Mouse (Mus musculus): Measurements from ENCODE around the gene Tmsb15b2. TPM values are rescaled to one million over a fixed set of nuclear protein-coding genes. Genes with fewer than 3 reads are reported as not detected.

Gene Tmsb15b2
- 14.8 and 21.4 TPM in 2 replicates for polyA plus RNA-seq (2015; fragmentation: Nextera tagmentation; extraction: Ambion mirVana)

GRCm38 (mm10) chrX:136975397-136975796 is at the start of gene Tmsb15b2:
TSS of gene Tmsb15b2 (minus strand) at chrX:136975497.

DNA sequence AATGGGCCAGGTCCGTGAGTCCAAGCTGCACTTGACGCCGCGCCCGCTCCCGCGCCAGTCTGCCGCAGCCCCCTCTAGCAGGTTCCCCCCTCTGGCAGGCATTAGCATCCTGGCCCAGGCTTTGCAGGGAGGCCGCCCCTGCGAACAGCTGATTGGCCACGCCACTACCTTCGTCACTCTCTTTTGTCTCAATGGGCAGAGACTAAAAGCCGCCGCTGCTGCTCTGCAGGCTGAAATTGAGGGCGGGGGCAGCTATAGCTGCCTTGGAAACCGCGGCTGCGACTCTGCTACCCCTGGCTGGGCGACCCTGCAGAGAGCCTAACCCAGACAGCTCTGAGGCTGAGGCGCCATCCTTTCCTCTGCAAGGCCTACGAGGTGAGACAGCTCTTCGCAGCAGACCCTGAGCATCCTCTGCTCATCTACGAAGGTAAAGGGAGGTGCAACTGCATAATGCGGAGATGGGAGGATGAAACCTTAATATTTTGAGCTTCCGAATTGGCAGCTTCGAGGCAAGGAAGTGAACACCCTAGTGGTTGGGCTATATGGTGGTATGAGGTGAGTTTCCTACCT is 17.8 kb upstream of the Tmsb15b2 start, which contains the start of gene Zcchc18:
Gene Zcchc18 (plus strand): TSS at position 178 of the 570 bp plus-strand sequence.

GRCm38 (mm10) chrX:136976424-136977084 is 1.3 kb upstream of the Tmsb15b2 start, which contains the start of the genes Tmsb15l and Tmsb15b1:
TSS of gene Tmsb15l (minus strand) at chrX:136976869.
TSS of gene Tmsb15b1 (minus strand) at chrX:136976874.

GRCm38 (mm10) chrX:136927031-136927430 is 48.3 kb downstream of the Tmsb15b2 start, which contains the start of gene H2bfm:
TSS of gene H2bfm (plus strand) at chrX:136927325.

Other genes with a start within 250 kb of the Tmsb15b2 start
- 314 and 373 TPM in 2 replicates for gene Morf4l2, start 231.8 kb downstream of the Tmsb15b2 start, polyA plus RNA-seq (2015; fragmentation: Nextera tagmentation; extraction: Ambion mirVana)
- gene Glra4, start 195.4 kb downstream of the Tmsb15b2 start, polyA plus RNA-seq (2015; fragmentation: Nextera tagmentation; extraction: Ambion mirVana), result not detected in 2 replicates
- 4.9 and 5.5 TPM in 2 replicates for gene Plp1, start 152.8 kb downstream of the Tmsb15b2 start, polyA plus RNA-seq (2015; fragmentation: Nextera tagmentation; extraction: Ambion mirVana)
- gene Rab9b, start 106.7 kb downstream of the Tmsb15b2 start, polyA plus RNA-seq (2015; fragmentation: Nextera tagmentation; extraction: Ambion mirVana), result 0.05 TPM in 1 of 2 replicates, not detected in the other
- gene H2bfm, start 48.2 kb downstream of the Tmsb15b2 start, polyA plus RNA-seq (2015; fragmentation: Nextera tagmentation; extraction: Ambion mirVana), result not detected in 2 replicates
- gene Tmsb15l, start 1.4 kb upstream of the Tmsb15b2 start, polyA plus RNA-seq (2015; fragmentation: Nextera tagmentation; extraction: Ambion mirVana), result 1.1 and 1.6 TPM in 2 replicates
- gene Tmsb15b1, start 1.4 kb upstream of the Tmsb15b2 start, polyA plus RNA-seq (2015; fragmentation: Nextera tagmentation; extraction: Ambion mirVana), result 16.6 and 16.7 TPM in 2 replicates
- gene Zcchc18, start 17.7 kb upstream of the Tmsb15b2 start, polyA plus RNA-seq (2015; fragmentation: Nextera tagmentation; extraction: Ambion mirVana), result 0.53 and 0.69 TPM in 2 replicates
- gene Slc25a53, start 62.8 kb upstream of the Tmsb15b2 start, polyA plus RNA-seq (2015; fragmentation: Nextera tagmentation; extraction: Ambion mirVana), result 4.6 and 4.9 TPM in 2 replicates
- gene Fam199x, start 74.1 kb upstream of the Tmsb15b2 start, polyA plus RNA-seq (2015; fragmentation: Nextera tagmentation; extraction: Ambion mirVana), result 2.6 and 3.3 TPM in 2 replicates
- gene Esx1, start 146.6 kb upstream of the Tmsb15b2 start, polyA plus RNA-seq (2015; fragmentation: Nextera tagmentation; extraction: Ambion mirVana), result not detected in 2 replicates